Mouse (Mus musculus): Measurements from ENCODE around the gene Safb2. TPM values are rescaled to one million over a fixed set of nuclear protein-coding genes. Genes with fewer than 3 reads are reported as not detected.
A peak's percentile ranks its signal among the peaks of the same experiment; 100 is the strongest.

The Safb2 gene
- polyA plus RNA-seq, 1 experiment, result 45.1 TPM

DNA sequence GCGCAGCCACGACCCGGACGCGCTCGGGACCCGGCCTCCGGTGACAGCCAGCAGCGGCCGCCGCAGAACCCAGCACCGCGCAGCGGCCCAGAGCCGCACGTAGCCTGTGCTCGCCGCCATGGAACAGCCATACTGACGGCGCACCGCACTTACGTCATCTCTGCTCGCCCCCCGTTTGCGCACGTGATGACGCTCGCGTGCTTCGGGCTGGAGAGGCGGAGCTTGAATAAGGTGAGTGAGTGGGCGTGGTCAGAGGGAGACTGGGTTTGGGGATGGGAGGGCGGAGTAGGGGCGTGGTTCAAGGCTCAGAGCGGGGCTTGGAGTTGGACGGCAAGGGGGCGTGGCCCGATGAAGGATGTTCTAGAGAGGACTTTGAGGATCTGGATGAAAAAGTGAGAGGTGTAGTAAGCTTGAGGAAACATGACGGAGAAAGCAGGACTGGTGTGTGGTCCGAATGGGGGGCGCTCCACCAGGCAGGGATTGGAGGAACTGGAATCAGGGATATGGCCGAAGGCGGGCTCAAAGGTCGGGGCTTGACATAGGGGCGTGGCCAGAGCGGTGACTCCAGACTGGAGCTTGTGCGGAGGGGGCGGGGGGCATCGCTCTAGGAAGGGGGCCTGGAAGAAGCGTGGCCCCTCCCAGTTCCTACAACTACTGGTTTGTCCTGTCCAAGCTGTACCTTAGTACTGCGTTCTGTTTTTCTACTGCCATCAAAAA is 42.5 kb upstream of the Safb2 start, which contains the start of gene Lonp1:
Gene Lonp1 (minus strand): TSS at position 134 of the 717 bp plus-strand sequence.
- Histone ChIP-seq H3K79me2 (ENCODE audit: control insufficient read depth, insufficient read depth) (peaks cover 48% of the 10 kb centered on the region), H3K79me3 (ENCODE audit: low read depth) (peaks cover 31% of the 10 kb centered on the region), H3K4me3 (ENCODE audit: insufficient read depth, poor library complexity, severe bottlenecking) (peak within 1 kb of the TSS; percentile 94), H3K27me3 (ENCODE audit: control insufficient read depth, insufficient read depth, insufficient read length) (no peaks in the 10 kb centered on the region), H3K36me3 (ENCODE audit: control insufficient read depth, insufficient read depth) (peaks cover 20% of the 10 kb centered on the region), H3ac (ENCODE audit: control insufficient read depth, insufficient read length, low read depth) (peak within 1 kb of the TSS; percentile 65)
- TF ChIP-seq MYOG (IDR thresholded peaks at IDR 0.05; ENCODE audit: control insufficient read depth, extremely low read depth, insufficient read length), result no peak
- no peak for TF ChIP-seq CEBPB (IDR thresholded peaks at IDR 0.05; ENCODE audit: low read depth)
- TF ChIP-seq CTCF (IDR thresholded peaks at IDR 0.05; ENCODE audit: control insufficient read depth, insufficient read depth, insufficient read length), result no peak
- TF ChIP-seq USF1 (IDR thresholded peaks at IDR 0.05; ENCODE audit: low read depth), result peak; percentile 97
- no peak for TF ChIP-seq FOSL1 (IDR thresholded peaks at IDR 0.05; ENCODE audit: insufficient read depth, low read length, poor library complexity, severe bottlenecking)
- TF ChIP-seq MAX (IDR thresholded peaks at IDR 0.05), result peak; percentile 81
- TF ChIP-seq MYOD1 (IDR thresholded peaks at IDR 0.05; ENCODE audit: control insufficient read depth, insufficient read length, low read depth), result no peak

DNA sequence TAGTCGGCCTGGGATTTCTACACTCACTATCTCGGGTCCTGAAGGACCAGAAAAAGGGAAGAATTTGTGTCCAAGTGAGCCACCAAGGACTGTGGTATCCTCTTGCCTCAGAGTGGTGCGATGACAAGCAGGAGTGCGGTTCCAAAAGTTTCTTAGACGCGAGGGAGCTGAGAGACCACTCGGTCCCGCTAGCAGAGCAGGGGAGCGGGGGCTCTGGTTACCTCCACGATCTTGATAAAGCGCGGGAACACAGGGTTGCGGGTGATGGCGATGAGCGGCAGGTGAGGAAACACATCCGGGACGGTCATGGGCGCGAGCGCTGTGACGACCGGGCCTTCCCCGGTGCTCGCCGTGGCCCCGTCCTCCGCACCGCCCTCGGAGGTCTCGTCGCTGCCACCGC is 41.9 kb upstream of the Safb2 start:
- Histone ChIP-seq H3K79me2 (ENCODE audit: control insufficient read depth, insufficient read depth) (peaks cover 49% of the 10 kb centered on the region), H3K27me3 (ENCODE audit: control insufficient read depth, insufficient read depth, insufficient read length) (no peaks in the 10 kb centered on the region), H3ac (ENCODE audit: control insufficient read depth, insufficient read length, low read depth) (peak overlapping the region; percentile 65), H3K36me3 (ENCODE audit: control insufficient read depth, insufficient read depth) (peaks cover 27% of the 10 kb centered on the region), H3K79me3 (ENCODE audit: low read depth) (peaks cover 31% of the 10 kb centered on the region), H3K4me3 (ENCODE audit: insufficient read depth, poor library complexity, severe bottlenecking) (peak overlapping the region; percentile 94)
- no peak for TF ChIP-seq MYOG (IDR thresholded peaks at IDR 0.05; ENCODE audit: control insufficient read depth, extremely low read depth, insufficient read length)
- no peak for TF ChIP-seq CEBPB (IDR thresholded peaks at IDR 0.05; ENCODE audit: low read depth)
- no peak for TF ChIP-seq CTCF (IDR thresholded peaks at IDR 0.05; ENCODE audit: control insufficient read depth, insufficient read depth, insufficient read length)
- no peak for TF ChIP-seq FOSL1 (IDR thresholded peaks at IDR 0.05; ENCODE audit: insufficient read depth, low read length, poor library complexity, severe bottlenecking)
- no peak for TF ChIP-seq USF1 (IDR thresholded peaks at IDR 0.05; ENCODE audit: low read depth)
- TF ChIP-seq MAX (IDR thresholded peaks at IDR 0.05), result no peak
- TF ChIP-seq MYOD1 (IDR thresholded peaks at IDR 0.05; ENCODE audit: control insufficient read depth, insufficient read length, low read depth), result no peak

DNA sequence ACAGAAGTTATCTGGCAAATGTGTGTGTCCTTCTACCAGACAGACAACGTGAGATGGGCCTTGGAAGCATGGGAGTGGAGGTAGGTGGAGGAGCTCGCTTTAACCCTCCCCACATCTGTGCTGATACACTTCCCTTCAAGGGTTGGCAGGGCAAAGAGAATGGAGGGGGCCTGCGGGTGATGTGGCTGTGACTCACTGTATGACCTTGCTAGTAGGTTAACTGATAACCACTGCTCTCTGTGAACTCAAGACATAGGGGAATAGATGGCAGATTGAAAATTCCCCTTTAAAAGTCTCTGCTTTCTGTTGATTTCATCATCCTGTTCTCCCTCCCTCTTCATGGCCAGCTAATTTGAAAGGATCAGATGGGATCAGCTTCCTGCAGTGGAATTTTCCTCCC is 41.1 kb upstream of the Safb2 start:
- Histone ChIP-seq H3ac (ENCODE audit: control insufficient read depth, insufficient read length, low read depth) (peak overlapping the region; percentile 27), H3K79me2 (ENCODE audit: control insufficient read depth, insufficient read depth) (peaks cover 49% of the 10 kb centered on the region), H3K36me3 (ENCODE audit: control insufficient read depth, insufficient read depth) (peaks cover 30% of the 10 kb centered on the region), H3K79me3 (ENCODE audit: low read depth) (peaks cover 31% of the 10 kb centered on the region), H3K4me3 (ENCODE audit: insufficient read depth, poor library complexity, severe bottlenecking) (peak overlapping the region; percentile 94), H3K27me3 (ENCODE audit: control insufficient read depth, insufficient read depth, insufficient read length) (no peaks in the 10 kb centered on the region)
- TF ChIP-seq CEBPB (IDR thresholded peaks at IDR 0.05; ENCODE audit: low read depth), result no peak
- TF ChIP-seq MYOG (IDR thresholded peaks at IDR 0.05; ENCODE audit: control insufficient read depth, extremely low read depth, insufficient read length), result no peak
- no peak for TF ChIP-seq USF1 (IDR thresholded peaks at IDR 0.05; ENCODE audit: low read depth)
- no peak for TF ChIP-seq CTCF (IDR thresholded peaks at IDR 0.05; ENCODE audit: control insufficient read depth, insufficient read depth, insufficient read length)
- TF ChIP-seq FOSL1 (IDR thresholded peaks at IDR 0.05; ENCODE audit: insufficient read depth, low read length, poor library complexity, severe bottlenecking), result no peak
- TF ChIP-seq MAX (IDR thresholded peaks at IDR 0.05), result no peak

DNA sequence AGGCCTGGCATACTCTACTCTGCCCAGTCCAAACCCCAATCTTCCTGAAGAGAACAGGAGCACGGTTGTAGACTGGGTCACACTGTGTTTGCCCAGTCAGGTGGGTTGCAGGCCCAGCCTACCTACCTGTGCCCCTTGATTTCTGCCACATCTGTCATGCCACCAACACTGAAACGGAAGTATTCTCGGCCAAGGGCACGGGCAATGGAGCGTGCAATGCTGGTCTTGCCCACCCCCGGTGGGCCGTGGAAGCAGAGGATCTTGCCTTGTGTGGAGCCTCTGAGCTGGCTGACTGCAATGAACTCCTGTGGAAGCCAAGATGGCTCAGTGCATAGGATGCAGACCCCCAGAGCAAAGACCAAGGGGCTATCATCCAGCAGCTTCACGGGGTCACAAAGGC is 33.2 kb upstream of the Safb2 start:
- Histone ChIP-seq H3K4me3 (ENCODE audit: insufficient read depth, poor library complexity, severe bottlenecking) (no peak overlapping the region), H3K27me3 (ENCODE audit: control insufficient read depth, insufficient read depth, insufficient read length) (no peaks in the 10 kb centered on the region), H3K36me3 (ENCODE audit: control insufficient read depth, insufficient read depth) (peaks cover 82% of the 10 kb centered on the region), H3ac (ENCODE audit: control insufficient read depth, insufficient read length, low read depth) (no peak overlapping the region), H3K79me2 (ENCODE audit: control insufficient read depth, insufficient read depth) (peaks cover 63% of the 10 kb centered on the region), H3K79me3 (ENCODE audit: low read depth) (peaks cover 40% of the 10 kb centered on the region)
- no peak for TF ChIP-seq FOSL1 (IDR thresholded peaks at IDR 0.05; ENCODE audit: insufficient read depth, low read length, poor library complexity, severe bottlenecking)
- TF ChIP-seq USF1 (IDR thresholded peaks at IDR 0.05; ENCODE audit: low read depth), result no peak
- TF ChIP-seq CTCF (IDR thresholded peaks at IDR 0.05; ENCODE audit: control insufficient read depth, insufficient read depth, insufficient read length), result no peak
- TF ChIP-seq MAX (IDR thresholded peaks at IDR 0.05), result no peak
- no peak for TF ChIP-seq CEBPB (IDR thresholded peaks at IDR 0.05; ENCODE audit: low read depth)
- no peak for TF ChIP-seq MYOG (IDR thresholded peaks at IDR 0.05; ENCODE audit: control insufficient read depth, extremely low read depth, insufficient read length)
- no peak for TF ChIP-seq MYOD1 (IDR thresholded peaks at IDR 0.05; ENCODE audit: control insufficient read depth, insufficient read length, low read depth)

DNA sequence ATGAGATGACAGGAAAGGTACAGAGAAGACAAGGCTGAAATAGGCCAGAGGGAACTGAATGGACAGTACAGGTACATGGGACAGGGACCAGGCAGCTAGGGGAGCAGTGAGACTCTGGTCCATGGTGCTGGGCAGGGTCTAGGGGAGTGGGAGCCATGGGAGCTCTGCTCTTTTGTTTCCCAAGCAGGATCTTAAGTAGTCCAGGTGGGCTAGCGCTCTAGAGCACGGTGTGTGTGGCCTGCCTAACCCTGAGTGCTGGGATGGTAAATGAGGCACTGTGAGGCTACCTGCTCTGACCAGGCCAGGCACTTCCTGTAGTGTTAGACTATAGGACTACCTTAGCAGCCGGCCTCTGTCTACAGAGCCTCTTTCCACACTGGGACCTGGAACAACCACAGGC is 32.3 kb upstream of the Safb2 start:
- Histone ChIP-seq H3K36me3 (ENCODE audit: control insufficient read depth, insufficient read depth) (peaks cover 73% of the 10 kb centered on the region), H3K27me3 (ENCODE audit: control insufficient read depth, insufficient read depth, insufficient read length) (no peaks in the 10 kb centered on the region), H3ac (ENCODE audit: control insufficient read depth, insufficient read length, low read depth) (no peak overlapping the region), H3K79me3 (ENCODE audit: low read depth) (peaks cover 40% of the 10 kb centered on the region), H3K4me3 (ENCODE audit: insufficient read depth, poor library complexity, severe bottlenecking) (no peak overlapping the region), H3K79me2 (ENCODE audit: control insufficient read depth, insufficient read depth) (peaks cover 55% of the 10 kb centered on the region)
- TF ChIP-seq CTCF (IDR thresholded peaks at IDR 0.05; ENCODE audit: control insufficient read depth, insufficient read depth, insufficient read length) (no peak), MAX (IDR thresholded peaks at IDR 0.05) (no peak), MYOD1 (IDR thresholded peaks at IDR 0.05; ENCODE audit: control insufficient read depth, insufficient read length, low read depth) (no peak), USF1 (IDR thresholded peaks at IDR 0.05; ENCODE audit: low read depth) (no peak), CEBPB (IDR thresholded peaks at IDR 0.05; ENCODE audit: low read depth) (no peak), FOSL1 (IDR thresholded peaks at IDR 0.05; ENCODE audit: insufficient read depth, low read length, poor library complexity, severe bottlenecking) (no peak), MYOG (IDR thresholded peaks at IDR 0.05; ENCODE audit: control insufficient read depth, extremely low read depth, insufficient read length) (no peak)

All from C2C12 (cell line).